Mouse (Mus musculus) CD4-positive, CD25-positive, alpha-beta regulatory T cell, adult 4 months (primary cell): ENCODE results near the gene Polr2b. TPM values are rescaled to one million over a fixed set of nuclear protein-coding genes. Genes with fewer than 3 reads are reported as not detected.

Experiments
- ATAC-seq: one replicate; pipeline ENCODE4 v1.8.0; 2017
- polyA plus RNA-seq, 2 experiments: library from polyadenylated mRNA; unstranded; fragments of 100-300 nt; shearing (Covaris generic); gene quantifications; one replicate each; pipeline ENCODE4 v1.2.1; 2017

Gene Polr2b
- polyA plus RNA-seq: 10 to 100 TPM; 53.9 to 67.1 TPM

DNA sequence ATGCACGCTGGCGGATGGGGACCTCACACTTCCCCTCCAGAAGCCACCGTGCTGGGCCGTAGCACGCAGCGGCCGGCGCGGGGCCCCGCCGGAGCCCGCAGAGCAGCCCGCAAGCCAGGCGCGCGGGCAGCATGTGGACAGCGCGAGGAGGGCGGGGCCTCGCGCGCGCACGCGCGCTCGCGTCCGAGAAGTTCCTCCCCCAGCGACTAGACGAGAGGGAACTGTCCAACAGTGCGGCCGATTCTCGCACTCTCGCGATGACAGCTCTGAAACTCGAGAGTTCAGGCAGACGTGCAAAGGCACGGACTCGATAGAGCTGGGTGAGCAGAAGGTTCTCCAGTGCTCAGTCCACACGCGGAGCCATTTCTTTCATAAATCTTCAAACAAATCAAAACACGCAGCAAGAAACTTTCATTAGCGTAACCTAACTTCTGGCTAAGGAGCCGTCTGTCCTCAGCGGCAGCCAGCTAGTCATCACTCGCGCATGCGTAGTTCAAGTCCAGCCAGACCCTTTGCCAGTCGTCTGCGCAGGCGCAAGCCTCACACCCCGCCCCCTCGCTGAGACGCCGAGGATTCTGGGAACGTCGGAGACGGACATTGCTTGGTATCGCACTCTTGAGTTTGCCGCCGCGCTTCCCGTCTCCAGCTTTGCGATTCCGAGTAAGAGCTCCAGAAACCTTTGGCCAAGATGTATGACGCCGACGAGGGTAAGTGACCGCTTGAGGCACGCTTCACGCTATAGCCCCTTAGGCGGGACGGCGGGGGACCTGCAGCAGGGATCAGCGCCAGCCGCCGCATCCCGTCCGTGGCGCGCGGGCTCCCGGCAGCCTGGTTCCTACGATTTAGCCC lies at the start of gene Polr2b, which contains the start of gene Noa1:
Gene Polr2b, plus strand, starts transcription at position 224 of the 849 bp plus-strand sequence.
Gene Noa1, minus strand, starts transcription at position 161 of the 849 bp plus-strand sequence.
- peak; percentile 88 for ATAC-seq

DNA sequence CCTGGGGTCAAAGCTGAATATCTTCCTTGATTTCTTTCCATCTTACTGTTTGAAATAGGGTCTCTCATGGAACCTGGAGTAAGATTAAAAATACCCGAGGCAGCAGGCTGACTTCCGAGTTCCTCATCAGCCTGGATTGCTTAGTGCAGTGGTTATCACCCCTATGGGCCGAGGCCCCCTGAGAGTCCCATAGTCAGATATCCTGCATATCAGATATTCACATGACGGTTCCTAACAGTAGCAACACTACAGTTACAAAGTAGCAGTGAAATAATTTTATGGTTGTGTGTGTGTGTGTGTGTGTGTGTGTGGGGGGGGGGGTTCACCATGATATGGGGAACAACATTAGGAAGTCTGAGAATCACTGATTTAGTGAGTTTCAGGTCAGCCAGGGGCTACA lies 48.8 kb upstream of the Polr2b start:
- no peak for ATAC-seq

DNA sequence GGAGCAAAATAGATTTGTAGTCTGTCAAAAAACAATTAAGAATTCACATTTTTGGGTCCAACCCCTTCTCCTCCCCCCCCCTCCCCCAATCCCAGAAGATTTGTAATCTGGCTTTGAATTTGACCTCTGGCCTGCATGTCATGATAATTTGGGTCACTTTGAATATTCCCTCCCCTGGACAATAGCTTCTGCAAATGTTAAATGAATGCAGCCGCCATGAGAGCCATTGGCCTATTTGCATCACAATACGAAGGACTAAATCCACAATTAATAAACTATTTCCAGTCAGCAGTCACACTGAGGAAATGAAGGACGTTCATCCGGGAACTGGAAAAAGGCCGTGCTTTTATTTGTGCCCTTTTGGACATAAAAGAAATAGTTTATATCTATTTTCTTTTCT lies 47.8 kb upstream of the Polr2b start:
- no peak for ATAC-seq

DNA sequence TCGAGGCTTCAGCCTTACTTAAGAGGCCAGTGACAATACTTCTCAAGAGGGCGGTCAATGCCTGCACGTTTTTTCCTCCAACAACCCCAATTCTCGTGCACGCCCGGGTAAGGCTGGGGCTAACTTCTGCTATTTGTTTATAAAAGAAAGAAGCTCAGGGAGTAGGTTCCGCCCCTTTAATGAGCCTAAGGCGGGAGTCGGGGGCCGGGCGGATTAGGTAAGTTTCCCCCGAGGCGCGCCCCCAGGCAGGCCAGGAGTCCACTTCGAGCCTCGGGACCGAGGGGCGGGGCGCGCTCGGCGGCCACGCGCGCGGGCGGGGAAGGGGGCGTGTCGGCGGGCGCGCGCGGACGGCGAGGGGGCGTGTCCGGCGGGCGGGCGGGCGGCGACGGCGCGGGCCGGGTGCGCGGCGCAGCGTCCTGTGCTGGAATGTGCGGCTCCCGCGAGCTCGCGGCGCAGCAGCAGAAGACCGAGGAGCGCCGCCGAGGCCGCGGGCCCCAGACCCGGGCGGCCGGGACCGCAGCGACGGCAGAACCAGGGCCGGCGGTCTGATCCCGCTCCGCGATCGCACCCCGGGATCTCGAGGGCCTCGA lies 44.8 kb upstream of the Polr2b start, which contains the start of gene Rest:
Gene Rest, plus strand, starts transcription at position 411 of the 590 bp plus-strand sequence.
- ATAC-seq: peak; percentile 53

DNA sequence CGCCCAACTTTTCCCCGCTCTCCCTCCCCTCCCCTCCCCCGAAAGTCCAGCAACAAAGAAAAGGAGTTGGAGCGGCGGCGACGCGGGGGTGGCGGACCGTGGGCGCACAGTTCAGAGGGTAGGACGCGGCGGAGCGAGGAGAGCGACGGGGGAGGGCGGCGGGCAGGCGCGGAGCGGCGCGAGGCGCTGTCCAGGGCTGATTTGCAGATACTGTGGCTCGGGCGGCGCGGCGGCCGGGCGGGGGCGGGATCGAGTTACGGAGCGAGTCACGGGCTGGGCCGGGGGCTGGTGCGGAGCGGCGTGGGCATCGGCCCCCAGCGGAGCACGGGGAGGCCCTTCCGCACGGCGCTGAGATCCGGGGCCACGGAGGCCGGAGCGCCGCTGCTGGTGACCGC lies 44.3 kb upstream of the Polr2b start:
- peak; percentile 46 for ATAC-seq

DNA sequence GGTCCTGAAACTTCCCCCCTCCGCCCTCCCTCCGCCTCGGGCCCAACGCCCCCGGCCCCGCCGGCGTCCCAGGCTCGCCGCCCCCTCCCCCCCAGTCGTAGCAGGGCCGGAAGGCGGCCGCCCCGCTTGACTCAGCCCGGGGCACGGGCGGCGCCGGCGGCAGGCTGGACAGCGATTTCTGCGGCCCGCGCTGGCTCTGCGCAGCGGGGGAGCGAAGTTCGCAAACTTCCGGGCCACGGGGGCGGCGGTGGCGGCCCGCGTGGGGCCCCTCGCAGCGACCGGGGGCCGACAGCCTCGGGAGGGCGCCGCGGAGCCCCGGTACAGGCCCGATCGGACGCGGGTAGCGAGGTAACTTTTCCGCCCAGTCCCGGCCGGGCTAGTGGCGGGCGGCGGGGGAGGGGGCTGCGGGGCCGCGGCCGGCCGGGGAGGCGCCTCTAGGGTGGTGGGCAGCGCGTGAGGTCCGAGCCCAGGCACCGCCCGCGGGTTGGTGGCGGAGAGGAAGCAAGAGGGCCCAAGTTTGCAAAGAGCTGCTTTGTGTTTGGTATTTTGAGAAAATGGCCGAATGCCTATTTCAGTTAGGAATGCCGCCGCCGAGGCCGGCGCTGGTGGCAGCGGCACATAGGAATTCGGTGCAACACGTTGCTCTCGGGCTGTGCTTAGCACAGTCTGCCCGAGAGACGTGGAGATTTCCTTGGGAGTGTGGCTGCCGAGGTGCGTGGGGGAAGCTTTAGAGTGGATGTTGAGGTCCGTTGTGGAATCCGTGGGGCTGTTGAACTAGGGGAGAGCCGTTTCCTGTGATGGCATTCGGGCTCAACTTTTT lies 43.7 kb upstream of the Polr2b start:
- ATAC-seq: peak; percentile 38

DNA sequence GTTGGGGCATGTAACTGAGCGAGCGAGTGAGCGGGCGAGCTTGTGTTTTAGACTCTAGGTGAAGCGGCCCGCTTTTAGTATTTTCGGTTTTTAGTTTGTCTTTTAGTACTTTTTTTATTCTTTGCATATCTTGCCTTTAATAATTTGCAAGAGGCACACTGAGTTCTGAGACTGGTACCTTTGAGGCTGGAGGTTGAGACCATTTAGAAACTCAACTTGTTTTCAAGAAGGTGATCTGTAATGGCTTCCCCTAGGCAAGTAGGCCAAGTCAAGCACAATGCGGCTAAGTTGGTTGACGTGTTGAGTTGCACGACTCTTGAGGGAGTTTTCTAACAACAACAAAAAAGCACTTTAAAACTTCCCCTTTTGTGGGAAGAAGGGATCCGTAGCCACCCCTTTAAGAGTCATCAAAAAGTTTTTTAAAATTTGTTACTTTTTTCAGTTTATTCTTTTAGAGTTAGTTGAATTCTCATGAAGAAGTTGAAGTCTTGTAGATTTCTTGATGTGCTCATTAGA lies 43.0 kb upstream of the Polr2b start:
- peak; percentile 33 for ATAC-seq

DNA sequence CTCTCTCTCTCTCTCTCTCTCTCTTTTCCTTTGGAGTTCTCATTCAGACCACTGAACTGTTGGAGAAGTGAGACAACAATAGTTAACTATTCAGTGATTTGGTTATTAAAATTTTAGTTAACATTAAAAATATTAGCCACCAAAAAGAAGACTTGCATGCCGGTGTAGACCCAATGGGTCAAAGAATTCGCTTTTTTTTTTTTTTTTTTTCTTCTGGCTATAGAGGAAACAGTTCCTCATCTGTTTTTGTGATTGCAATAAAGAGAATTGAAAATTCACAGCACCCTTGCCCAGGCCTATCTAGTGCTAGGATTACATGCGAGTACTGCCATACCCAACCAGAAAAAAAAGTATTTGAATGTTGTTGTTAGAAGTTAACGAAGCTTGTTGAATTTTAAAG lies 42.5 kb upstream of the Polr2b start:
- no peak for ATAC-seq

DNA sequence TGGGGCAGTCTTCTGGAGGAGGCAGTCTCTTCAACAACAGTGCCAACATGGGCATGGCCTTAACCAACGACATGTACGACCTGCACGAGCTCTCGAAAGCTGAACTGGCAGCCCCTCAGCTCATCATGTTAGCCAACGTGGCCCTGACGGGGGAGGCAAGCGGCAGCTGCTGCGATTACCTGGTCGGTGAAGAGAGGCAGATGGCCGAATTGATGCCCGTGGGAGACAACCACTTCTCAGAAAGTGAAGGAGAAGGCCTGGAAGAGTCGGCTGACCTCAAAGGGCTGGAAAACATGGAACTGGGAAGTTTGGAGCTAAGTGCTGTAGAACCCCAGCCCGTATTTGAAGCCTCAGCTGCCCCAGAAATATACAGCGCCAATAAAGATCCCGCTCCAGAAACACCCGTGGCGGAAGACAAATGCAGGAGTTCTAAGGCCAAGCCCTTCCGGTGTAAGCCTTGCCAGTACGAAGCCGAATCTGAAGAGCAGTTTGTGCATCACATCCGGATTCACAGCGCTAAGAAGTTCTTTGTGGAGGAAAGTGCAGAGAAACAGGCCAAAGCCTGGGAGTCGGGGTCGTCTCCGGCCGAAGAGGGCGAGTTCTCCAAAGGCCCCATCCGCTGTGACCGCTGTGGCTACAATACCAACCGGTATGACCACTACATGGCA lies 41.9 kb upstream of the Polr2b start:
- no peak for ATAC-seq

DNA sequence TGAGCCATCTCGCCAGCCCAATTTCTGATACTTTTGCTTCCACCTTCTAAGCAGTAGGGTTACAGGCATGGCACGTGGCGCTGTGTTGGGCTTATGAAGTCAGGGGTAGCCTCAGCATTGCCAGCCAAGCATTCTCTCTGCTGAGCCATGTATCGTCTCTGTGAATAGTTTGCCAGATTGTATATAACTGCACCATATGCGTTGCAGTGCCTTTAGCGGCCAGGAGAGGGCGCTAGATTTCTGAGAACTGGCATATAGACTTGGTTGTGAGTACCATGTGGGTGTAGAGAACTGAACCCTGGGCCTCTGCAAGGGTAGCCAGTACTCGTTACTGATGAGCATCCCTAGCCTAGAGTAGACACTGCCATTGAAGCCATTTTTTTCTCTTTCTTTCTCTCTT lies 40.5 kb upstream of the Polr2b start:
- no peak for ATAC-seq

DNA sequence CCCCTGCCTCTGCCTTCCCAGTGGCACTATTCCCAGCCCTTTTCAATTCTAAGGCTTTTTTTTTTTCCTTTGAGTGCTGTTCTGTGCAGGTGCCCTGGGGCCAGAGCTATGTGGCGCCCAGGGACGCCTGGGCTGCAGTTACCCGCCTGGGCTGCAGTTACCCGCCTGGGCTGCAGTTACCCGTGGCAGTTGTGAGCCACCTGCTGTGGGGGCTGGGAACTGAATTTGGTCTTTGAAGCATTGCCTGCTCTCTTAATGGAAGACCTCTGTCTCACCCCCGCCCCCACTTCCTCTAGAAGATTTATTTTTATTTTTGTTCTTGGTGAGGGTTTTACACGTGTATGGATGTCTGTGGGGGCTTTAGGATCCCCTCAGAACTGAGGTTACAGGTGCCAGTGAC lies 36.8 kb upstream of the Polr2b start:
- peak; percentile 90 for ATAC-seq

DNA sequence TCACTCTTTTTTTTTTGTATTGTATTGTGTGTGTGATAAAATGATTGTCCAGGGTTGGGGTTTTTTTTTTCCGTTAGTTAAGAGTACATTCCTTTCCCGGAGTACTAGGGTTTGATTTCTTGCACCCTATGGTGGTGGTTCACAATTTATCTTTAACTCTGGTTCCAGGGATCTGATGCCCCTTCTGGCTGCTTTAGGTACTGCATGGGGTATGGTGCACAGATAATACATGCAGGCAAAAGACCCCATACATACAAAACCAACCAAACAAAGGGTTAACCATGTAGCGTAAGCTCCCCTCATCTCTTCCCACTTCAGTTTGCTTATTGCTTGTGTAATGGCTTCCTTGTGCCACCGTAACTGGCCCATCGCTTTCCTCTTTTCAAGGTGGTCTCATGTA lies 34.0 kb upstream of the Polr2b start:
- peak; percentile 64 for ATAC-seq

DNA sequence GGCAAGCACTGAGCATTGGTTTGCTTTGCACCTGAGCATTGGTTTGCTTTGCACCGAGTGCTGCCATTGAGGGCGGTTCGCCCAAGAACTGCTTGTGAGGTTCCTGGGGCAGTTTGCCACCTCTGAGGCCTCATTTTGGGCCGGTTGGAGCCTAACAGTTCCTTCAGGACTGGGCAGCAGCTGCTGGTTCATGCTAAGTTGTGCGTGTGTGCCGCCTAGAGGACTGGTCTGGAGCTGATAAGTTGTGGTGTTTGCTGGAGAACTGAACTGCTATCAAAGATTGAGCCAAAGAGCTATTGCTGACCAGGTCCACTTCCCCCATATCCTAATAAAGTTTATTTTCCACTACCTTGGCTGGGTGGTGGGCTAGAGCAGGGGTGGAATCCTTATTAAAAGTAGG lies 32.7 kb upstream of the Polr2b start:
- ATAC-seq: no peak

DNA sequence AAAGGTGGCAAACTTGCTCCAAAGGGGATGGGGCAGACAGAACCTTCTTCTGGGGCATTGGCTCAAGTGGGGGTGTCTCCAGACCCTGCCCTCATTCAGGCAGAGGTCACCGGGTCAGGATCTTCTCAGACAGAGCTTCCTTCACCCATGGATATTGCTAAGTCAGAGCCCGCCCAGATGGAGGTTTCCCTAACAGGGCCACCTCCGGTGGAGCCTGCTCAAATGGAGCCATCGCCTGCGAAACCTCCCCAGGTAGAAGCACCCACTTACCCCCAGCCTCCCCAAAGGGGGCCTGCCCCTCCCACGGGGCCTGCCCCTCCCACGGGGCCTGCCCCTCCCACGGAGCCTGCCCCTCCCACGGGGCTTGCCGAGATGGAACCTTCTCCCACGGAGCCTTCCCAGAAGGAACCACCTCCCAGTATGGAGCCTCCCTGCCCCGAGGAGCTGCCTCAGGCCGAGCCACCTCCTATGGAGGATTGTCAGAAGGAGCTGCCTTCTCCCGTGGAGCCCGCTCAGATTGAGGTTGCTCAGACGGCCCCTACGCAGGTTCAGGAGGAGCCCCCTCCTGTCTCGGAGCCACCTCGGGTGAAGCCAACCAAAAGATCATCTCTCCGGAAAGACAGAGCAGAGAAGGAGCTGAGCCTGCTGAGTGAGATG lies 28.3 kb upstream of the Polr2b start:
- no peak for ATAC-seq

DNA sequence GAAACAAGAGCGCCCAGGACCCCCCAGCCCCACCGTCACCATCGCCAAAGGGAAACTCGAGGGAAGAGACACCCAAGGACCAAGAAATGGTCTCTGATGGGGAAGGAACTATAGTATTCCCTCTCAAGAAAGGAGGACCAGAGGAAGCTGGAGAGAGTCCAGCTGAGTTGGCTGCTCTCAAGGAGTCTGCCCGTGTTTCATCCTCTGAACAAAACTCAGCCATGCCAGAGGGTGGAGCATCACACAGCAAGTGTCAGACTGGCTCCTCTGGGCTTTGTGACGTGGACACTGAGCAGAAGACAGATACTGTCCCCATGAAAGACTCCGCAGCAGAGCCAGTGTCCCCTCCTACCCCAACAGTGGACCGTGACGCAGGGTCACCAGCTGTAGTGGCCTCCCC lies 27.7 kb upstream of the Polr2b start:
- ATAC-seq: no peak

DNA sequence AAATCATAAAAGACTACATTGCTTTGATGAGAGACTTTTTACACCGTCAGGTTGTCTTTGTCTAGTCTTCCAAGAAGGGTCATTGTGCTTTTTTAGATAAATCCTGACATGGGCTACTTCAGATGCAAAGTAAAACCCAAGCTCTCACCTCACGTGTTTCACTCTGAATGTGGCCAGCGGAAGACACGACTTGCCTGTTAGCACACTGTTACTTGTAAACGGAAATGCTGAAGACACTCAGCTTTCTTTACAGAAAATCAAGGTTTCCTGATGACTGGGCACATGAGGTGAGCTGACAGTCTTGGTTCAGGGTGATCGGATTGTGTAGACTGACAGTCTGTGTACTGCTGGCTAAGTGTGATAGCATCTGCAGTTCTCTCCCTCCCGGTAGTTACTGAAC lies 24.3 kb upstream of the Polr2b start:
- ATAC-seq: peak; percentile 69

DNA sequence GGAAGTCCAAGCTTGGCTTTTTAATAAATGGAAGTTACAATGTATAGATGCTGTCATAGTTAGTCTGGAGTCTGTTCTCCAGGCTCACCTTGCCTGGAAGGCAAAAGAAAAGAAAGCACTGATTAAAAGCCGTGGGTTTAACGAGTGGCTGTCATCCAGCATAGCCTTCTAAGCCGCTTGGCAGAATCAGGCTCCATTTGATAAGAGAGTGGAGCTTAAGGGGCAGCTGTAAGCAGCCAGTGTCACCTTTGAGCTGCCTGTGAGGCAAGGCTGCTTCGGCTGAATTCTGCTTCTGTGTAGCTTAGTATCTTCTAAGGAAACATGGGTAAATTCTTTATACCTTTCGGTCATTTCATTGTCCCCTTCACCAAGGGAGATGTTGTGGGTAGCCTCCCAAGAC lies 23.0 kb upstream of the Polr2b start:
- no peak for ATAC-seq

DNA sequence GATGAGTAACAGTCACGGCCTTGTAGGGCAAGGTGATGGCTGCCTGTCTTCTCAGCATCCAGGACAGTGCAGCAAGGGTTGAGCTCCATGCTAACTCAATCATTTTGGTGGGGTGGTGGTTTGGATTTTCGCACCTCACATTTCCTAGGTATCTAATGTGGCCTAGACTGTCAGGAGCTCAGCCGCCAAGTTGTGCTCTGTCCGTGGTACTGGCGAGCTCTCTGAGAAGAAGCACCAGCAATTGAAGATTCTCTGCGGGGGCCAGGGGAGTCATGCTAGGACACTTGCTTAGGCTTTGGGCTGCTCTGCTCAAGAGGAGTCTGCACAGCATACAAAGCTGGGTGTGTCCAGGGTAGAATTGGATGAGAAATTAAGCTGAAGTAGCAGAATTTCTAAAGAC lies 22.0 kb upstream of the Polr2b start:
- ATAC-seq: no peak

DNA sequence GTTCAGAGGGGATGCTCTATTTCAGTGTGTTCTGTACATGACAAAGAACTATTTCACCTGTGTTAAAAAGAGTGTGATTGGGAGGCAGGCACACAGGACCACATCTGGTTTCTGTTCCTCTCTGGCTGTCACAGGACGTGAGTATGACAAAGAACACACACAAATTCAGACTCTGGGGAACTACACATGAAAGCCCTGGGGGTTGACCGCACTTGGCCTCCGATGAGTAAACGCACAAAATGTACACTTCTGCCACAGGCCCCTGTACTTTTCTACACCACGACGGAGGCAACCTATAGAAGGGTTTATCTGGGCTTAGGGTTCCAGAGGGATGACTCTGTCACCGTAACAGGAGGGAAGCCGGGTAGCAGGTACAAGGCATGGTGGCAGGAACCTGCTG lies 20.3 kb upstream of the Polr2b start:
- no peak for ATAC-seq

DNA sequence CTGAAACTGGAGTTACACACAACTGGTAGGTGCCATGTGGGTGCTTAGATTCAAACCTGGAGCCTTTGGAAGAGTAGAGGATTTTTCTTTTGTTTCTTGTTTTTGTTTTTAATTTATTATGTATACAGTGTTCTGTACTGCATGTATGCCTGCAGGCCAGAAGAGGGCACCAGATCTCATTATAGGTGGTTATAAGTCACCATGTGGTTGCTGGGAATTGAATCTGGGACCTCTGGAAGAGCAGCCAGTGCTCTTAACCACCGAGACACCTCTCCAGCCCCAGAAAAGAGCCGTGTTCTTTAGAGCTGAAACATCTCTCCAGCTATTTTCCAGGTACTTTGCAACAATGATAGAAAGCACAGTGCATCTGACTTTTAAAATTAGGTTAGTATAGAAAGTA lies 19.3 kb upstream of the Polr2b start:
- ATAC-seq: no peak

DNA sequence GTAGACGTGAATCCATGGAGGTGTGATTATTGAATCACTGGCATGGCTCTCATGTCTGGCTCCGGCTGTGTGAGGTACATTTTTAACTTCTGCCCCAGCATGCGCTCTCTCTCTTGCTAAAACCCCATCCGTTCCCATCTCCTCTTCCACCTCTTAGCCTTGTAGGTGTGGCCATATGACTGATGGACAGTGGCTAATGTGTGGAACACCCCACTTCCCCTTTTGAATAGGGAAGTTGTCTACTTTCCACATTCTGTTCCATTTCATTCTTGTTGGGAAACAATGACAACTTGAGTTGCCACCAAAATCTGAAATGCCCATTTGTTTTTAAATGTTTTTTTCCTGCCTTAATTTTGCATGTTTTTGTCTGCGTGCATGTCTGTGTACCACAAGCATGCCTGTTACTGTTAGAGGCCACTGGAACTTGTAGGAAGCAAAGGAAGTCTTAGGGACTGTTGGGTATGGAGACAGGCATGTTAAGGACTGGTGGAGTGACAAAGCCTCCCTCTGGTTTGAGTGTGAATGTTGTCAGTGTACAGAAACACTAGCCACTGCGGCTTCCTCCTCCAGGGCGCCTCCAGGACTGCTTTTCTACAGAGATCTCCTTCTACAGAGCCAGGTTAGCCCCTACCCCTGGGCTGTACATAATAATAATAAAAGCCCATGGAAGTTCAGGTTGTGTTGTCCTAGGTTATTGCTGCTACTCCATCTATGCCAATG lies 17.0 kb upstream of the Polr2b start:
- ATAC-seq: no peak
